Mouse (Mus musculus) erythroblast, adult 5-6 weeks (primary cell): ENCODE measurements around the gene Ror1. TPM values are rescaled to one million over a fixed set of nuclear protein-coding genes. Genes with fewer than 3 reads are reported as not detected.

ENCODE experiments used
- ATAC-seq: replicated peaks from 2 replicates; pipeline ENCODE4 v1.8.0; 2016; ENCODE audit warnings: moderate number of reproducible peaks, mild to moderate bottlenecking, moderate TSS enrichment, inconsistent platforms; ENCODE audit not compliant: poor library complexity, low FRiP score, severe bottlenecking
- total RNA-seq, 2 experiments: library from RNA; stranded (forward) in 1 of 2; stranded (reverse) in 1 of 2; fragments of 150-400 nt in 1 of 2; fragments of 200-764, 138-1000 nt in 1 of 2; gene quantifications; 2 replicates each; pipeline versions ENCODE4 v1.2.3 to v1.2.4; 2015 to 2017; ENCODE audit warnings: low replicate concordance in 2 of 2

Gene Ror1
- total RNA-seq, 2 experiments from 2014 or later: not detected

DNA sequence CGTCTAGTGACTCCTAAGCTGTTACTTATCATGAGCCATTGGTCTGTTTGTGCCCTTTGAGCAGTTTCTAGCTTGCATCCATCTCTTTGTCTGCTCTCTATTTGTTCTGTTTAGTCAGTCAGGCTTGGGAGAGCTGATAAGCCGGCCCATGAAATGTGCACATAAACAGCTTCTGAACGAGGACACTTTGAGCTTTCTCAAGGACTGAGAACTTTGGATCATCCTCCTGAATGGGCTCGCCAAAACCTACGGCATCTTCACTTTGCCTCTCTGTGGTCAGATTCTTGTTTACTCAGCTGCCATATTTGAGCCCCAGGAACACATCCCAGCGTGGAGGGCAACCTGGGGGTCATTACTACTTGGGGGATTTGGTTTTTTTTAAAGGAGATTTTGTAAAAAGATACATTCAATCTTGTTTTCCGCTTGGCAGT is 190.5 kb downstream of the Ror1 start:
- no peak for ATAC-seq

DNA sequence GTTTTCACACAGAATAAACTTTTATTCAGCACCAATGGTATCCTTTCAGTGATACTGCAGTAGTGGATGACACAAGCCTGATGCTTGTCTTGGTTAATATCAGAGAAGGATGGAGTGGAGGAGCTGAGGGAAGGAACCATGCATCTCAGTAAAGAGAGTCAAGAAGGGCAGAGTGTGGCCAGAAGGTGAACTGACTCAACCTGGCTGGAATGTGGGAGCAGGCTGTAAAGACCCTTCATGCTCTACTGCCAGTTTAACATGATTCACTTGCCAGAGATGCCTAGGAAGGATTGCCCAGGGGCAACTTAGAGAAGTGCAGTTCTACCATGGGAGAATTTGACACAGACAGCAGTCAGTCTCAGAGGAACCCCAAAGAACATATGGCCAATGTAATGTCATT is 191.2 kb downstream of the Ror1 start:
- no peak for ATAC-seq

DNA sequence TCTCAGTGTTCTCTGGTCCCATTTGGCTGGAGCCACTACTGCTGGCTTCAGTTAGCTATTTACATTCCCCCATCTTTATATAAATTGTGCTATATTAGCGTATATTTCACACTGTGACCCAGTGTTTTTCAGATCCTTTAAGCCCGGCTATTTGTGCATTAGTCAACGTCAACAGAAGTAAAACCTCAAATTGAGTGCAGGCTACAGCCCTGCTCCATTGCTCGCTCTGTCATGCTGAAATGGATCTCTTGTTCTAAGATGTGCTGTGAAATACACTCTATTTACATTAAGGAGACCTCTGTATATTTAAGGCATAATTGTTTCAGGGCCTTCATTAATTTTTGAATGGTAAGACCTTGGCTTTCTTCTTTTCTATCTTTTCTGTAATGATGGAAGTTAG is 192.2 kb downstream of the Ror1 start:
- no peak for ATAC-seq

DNA sequence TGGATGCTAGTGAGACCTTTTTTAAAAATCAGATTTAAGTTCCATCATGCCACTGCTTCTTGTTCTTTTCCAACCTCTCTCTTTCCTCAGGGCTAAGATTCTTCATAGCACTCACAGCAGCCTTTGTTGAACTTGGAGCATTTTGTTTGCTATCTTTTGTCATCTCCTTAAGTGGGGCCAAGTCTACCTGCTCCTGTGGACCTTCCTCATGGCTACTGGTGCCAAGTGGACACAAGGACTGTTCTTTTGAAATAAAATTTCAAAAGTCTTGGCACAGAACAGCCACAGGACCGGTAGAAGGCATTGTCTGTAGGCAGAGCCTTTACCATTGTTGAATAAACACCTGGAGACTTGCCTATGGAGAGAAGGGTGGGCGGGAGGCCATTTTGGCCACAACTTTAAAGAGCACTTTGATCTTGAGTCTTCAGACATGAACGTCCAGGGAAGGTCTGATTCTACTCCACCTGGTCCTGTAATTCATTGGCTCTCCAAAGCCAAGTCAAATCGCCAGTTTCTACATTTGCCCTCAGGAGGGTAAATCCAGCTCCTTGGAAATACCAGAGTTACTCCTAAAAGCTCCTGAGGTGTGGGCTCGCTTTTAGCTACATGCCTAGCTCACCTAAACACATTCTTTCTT is 195.5 kb downstream of the Ror1 start:
- no peak for ATAC-seq

DNA sequence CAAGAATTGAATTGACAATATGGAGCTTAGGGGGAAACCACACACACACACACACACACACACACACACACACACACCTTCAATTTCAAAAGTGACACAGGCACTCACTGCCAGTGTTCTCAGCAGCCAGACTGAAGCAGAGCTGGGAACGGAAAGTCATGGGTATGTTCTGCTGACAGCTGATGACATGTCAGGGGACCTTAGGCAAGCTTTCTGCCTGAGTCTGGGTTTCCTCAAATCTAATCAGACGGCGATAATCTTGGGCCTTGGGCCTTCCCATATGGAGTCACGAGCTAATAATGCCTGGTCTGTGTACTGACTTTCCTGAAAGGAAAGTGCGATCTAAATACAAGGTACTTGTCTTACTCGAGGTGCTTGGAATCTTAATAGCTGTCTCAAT is 202.1 kb downstream of the Ror1 start:
- ATAC-seq: no peak

DNA sequence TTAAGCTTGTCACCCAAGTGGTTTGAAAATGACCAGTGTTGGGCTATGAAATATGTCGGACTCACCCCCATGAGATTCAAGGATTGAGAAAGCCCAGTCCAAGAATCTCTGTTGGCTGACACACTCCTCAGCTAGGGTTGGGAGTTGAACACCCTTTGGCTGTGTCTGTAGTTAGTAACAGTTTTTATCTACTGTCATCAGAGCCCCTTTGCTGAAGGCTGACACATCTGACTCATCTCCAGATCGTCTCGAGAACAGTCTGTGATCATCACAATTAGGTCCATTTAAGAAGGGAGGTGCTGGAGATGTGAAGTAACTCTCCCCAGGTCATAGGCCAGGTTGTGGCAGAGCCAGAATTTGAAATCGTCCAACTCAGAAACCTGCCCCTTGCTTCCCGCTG is 203.0 kb downstream of the Ror1 start:
- ATAC-seq: no peak

DNA sequence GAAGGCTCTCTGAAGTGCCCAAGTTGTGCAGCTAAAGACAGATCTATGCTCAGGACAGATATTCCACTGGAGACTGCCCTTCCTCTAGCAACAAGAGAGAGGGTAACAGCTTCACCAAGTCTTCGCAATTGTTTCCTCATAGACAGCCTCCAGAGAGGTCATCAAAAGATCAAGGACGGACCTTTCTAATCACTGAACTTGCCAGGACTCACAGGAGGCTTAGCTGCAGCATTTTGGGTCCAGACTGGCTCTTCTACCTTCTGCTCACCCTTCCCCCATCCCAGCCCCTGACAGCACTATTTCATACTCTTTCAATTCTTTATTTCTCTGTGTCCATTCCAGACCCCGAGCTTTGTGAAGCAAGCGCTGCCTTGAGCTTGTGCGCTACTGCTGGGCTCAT is 204.6 kb downstream of the Ror1 start:
- no peak for ATAC-seq

DNA sequence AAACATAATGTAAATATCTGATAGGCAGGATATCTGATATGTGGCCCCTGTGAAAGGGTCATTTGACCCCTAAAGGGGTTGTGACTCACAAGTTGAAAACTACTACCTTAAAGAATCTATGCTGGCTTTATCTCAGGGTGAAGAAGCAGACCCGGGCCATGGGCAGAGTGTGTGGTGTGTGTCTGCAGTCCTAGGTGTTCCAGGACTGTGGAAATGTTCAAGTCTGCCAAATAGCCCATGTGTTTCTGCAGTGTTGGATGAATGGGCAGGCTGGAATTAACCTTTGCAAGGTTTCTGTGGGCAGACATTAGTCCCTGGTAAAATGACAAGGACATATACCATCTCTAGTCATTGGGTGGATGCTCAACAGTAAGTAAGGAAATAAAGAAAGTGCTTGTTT is 205.8 kb downstream of the Ror1 start:
- no peak for ATAC-seq

DNA sequence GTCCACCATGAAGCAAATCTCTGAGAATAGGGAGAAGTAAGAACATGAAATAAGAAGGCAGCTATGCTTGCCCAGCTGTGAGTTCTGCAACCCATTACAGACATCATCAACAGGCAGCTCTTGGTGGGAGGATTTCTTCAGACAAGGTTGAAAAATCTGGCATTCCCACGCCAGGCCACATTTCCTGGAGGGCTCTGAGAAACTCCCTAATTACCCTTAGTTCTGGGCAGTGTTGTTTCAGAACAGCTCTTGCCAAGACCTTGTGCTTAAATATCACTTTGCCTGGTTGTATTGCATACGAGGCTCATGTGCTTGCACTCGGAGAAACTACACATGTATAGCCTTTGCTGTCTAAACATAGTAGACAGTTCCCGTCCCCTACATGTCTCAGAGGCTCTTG is 211.8 kb downstream of the Ror1 start:
- ATAC-seq: no peak

DNA sequence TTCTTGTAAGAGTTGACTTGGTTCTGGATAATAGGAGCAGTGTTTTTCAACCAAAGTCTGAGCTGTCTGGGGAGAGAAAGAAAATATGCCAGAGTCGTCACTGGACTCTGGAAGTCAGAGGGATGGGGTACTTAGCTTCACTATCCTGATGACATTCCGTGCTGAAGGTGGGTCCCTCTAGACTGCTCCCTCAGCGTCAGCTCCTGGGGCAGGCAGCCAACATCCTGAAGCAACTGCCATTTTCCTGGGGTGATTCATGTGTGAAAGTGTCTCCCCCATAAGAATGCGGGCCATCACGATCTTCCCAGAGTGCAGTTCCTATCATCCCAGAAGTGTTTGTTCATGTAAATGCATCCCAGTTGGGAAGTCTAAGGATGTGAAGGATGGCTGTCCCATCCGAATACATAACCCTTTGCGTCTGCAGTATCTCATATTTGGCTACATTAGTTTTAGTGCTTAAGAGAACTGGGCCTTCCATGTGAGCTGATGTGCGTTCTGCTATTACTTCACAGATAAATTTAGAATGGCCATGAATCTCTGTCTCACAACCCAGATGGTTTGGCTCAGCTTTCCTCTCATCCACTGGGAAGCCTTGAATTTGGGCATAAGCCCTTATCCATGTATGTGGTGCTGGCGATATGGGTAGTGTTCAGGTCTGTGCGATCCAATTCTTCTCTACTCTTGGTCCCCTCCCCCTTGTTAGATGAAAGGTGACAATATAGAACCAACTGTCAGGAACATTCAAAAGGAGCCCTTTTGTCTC is 216.4 kb downstream of the Ror1 start:
- no peak for ATAC-seq

DNA sequence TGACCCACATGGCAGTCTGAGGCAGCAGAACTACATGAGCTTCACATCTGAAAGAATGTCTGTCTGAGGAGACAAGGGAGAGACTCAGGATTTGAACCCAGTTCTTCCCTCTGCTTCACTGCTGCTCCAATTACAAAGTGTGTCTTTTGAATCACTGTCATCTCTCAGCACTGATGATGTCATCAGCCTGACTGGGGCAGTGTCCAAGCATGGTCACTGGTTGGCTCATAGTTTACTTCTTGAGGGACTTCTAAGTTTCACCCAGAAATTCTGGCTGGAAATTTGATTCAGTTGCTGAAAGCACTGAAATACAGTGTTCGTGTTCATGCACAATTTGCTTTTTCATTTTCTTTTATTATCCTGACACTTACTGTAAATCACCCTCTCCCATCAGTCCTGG is 219.5 kb downstream of the Ror1 start:
- no peak for ATAC-seq

DNA sequence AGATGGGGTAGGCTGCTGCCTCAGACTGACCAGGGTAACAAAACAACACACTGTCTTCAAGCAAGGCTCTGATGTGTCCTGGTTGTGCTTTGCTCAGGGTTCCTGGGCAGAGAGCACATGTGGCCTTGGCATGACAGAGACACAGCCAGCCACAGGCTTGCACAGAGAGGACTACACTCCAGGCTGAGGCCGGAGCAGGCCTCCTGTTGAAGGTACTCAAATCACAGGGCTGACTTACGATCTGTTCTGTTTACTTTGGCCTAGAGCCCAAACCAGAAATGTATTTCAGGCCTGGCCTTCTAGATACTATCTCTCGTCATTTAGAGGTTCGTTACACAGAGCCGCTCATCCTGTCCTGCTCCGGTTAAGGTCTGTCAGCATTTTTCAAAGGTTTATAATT is 226.2 kb downstream of the Ror1 start:
- ATAC-seq: no peak

DNA sequence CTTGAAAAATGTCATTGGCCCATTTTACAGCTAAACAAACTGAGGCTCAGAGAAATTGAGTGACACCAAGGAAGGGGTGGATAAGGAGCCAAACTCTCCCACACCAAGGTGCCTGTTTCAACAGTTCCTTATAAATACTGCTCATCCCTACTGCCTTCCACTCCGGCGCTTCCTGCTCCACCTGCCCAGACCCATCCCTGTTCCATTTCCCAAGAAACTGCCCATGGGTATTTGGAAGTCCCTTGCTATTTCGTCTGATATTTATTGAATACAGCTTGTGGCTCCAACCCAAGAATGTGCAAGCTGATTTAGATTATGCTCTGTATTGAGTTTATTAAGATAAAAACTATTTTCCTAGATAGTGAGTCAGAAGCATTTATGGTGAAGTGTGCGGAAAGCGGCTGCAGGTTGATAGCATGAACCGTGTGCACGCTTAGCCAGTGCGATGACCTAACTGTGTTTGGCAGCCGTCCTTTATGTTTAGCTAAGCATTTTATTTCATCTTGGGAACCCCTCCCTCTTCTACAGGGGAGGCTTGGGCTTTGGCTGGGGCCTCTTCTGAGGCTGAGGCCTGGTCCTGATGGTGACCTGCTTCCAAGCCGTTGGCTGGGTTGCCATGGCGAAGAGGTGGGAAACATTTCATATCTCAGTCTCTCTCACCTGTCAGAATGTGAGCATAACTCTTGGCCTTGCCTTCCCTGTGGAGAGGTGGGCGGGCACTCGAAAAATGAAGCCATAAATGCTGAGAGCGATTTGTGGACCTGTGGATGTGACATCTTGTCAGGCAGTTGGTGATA is 229.3 kb downstream of the Ror1 start:
- ATAC-seq: no peak

DNA sequence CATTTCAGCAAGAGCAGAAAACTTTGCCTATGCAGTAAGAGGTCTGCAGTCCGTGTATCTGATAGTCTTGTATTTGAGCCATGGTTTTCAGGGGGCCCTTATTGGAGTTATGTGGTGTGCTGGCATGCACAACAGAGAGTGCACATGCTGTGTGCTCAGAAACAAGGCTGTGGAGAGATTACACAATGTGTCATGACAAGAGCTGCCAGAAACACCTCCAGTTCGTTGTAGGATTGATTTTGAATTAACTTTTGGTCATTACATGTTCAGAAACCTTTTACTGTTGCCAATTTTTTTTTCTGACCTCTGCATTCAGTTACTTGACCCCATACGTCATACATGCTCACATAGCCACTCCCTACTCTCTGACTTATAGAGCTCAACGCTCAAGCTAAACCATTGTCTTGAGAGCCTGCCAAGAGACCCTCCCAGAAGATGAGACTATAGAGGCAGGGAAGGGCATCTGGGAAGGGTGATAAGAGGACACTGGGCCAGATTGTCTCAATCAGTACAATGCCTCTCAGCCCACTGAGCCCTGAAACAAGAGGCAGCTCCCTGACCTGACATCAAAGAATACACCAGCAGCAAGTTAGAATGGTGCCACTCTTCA is 232.9 kb downstream of the Ror1 start:
- no peak for ATAC-seq

DNA sequence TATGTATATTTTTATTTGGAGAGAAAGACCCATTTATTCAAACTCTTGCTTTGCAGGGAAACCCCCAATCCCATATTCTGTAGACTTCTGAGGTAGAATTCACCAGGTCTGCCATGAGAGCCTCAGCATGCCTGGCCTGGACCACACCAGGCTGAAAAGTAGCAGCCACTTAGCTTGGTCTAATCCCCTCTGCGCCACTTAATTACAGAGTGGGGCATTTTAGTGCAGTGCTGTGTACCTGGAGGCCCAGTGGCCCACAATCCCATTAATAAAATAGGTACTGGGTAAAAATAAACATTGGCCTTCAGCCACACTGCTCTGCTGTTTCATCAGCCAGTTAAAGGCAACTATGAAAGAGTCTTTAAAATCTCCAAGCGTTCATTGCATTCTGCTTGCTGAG is 239.6 kb downstream of the Ror1 start:
- ATAC-seq: no peak

DNA sequence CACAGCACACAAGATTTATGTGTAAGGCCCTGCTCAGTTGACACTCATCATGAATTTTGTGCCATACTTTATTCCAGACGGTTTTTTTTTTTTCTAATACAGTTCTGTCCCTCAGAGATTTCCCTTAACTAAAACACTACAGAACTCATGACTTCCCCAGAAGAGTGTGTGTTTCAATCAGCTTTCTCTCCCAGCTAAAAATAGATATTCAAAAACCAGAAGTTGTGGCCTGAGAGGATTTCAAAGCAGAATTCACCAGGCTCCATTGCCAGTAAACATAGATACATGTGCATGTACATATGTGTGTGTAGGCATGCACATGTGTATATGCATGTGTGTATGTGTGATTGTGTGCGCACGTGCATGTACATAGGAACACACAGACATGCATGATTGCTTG is 252.2 kb downstream of the Ror1 start:
- no peak for ATAC-seq

DNA sequence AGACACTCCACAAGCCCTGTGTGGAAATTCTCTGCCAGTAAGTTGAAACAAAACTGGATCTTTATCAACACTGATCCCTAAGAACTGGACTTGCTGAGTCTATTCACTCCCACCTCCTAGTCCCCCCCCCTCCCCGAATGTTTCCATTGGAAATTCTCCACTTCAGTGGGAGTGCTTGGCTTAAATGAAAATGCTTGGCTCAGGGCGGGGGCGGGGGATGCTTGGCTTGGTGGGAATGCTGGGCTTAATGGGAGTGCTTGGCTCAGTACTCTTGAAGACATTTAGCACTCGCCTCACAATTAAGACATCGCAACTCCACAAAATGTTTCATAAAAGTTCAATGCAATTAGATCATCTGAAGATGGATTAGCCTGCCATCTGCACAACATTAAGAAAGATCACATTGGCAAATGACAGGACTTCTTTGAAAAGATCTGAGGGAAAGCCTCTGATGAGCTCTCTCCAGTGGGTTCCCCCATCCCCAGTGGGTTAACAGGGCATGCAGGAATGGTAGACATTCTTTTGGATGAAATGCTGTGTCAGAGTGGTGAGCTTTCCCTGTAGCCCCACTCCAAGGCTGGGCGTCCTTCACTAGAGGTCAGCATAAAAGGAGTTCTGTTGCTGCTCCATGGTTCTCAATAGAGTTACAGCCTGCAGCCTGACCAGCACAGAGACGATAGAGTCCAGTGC is 254.7 kb downstream of the Ror1 start:
- ATAC-seq: no peak

DNA sequence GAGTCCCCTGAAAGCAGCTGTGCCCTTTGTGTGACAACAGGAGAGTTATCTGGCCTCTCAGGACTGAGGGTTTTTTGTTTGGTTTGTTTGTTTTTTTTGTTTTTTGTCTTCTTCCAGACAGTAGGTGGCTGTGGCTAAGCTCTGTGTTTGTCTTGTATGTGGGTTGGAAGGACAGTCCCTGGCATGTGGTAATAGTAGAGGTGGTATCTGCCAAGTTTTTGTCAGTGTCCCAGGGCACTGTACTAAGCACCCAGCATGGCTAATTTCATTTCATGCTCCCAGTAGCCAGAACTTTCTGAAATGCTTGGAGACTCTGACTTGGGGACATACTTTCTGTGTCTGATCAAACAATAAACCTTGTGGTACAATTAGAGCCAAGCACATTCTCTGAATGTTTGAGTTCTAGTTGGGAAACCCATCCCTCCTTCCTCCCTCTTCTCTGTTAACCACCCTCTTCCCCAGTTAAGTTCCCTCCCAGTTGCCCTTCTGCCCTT is 256.3 kb downstream of the Ror1 start:
- ATAC-seq: no peak

DNA sequence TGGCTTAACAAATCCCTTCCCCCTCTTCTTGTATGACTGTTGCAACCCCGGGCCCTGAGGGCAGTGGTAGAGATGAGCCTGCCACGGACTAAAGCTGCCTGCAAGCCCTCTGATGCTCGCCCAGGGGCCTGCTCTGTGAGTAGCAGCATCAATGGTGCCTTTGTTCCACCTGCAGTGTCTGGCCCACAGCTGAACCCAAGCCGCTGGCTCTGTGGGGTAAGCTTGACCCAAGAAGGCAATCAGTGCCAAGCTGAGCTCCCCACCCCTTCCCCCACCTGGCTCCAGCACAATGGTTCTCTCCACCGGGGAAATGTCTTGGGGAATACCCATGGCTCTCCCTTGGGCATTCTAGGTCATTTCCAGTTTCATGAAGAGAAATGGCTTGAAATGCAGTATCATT is 260.0 kb downstream of the Ror1 start:
- no peak for ATAC-seq
